Mouse (Mus musculus): ENCODE measurements around the gene Myo18b.
A peak's percentile ranks its signal among the peaks of the same experiment; 100 is the strongest.

GRCm38 (mm10) chr5:112791792-112792780 lies 104.1 kb downstream of the Myo18b start:
- TF ChIP-seq CTCF (IDR thresholded peaks at IDR 0.05; ENCODE audit: control insufficient read depth, insufficient read depth, insufficient replicate concordance, low read depth, low read length): no peak
- TF ChIP-seq POLR2A (IDR thresholded peaks at IDR 0.05; ENCODE audit: control insufficient read depth, low read depth, low read length): 0 out of 2 replicates have a peak, but pooled peaks have one; percentile 41
